11 mouse cellular contexts compared by ENCODE assay signal in genomic region chr3:146136422-146136821, GRCm38 (mm10). TPM values are rescaled to one million over a fixed set of nuclear protein-coding genes. Genes with fewer than 3 reads are reported as not detected.
DNase-seq lines count a peak whose midpoint lies in the region; ATAC-seq and TF ChIP-seq lines count a peak whose summit lies in the region.
"Had no signal": no experiment of that assay in that cellular context is flagged by ENCODE, and none has a peak within 500 bp of the region (broad histone marks: within the 10 kb centered on the region; RNA-seq: fewer than 3 reads in every experiment).

No protein-coding gene starts in this region.

- H3K4me2 ChIP-seq in heart, postnatal 0 days (ENCODE audit: low read depth, low read length) = no peak overlapping the region
- H3K4me2 ChIP-seq: limb, embryonic 15.5 days had no signal

- H3K9me3 ChIP-seq in heart, postnatal 0 days (replicated peaks; ENCODE audit: control insufficient read depth, low read length) = no peaks in the 10 kb centered on the region
- H3K9me3 ChIP-seq: limb, embryonic 15.5 days had no signal

- no peak overlapping the region for H3K27ac ChIP-seq in heart, postnatal 0 days (ENCODE audit: low read depth)
- H3K27ac ChIP-seq: limb, embryonic 15.5 days had no signal

- no peak overlapping the region for H3K9ac ChIP-seq in heart, postnatal 0 days (replicated peaks; ENCODE audit: low read depth, low read length)
- H3K9ac ChIP-seq: limb, embryonic 15.5 days had no signal

- DNase-seq in heart, postnatal 0 days (ENCODE audit: low spot score) = no peak
- no peak for DNase-seq in heart, adult 18-20 months
- peak; percentile 32 for DNase-seq in retina, postnatal 1 day
- DNase-seq in retina, embryonic 14.5 days (ENCODE audit: low spot score) = no peak
- peak; percentile 58 for DNase-seq in splenic B cell, adult 2 months (ENCODE audit: low read depth, low spot score)
- DNase-seq in MN1 (ENCODE audit: low spot score) = no peak

- 24% methylated on average over 10 of the region's 10 CpGs for WGBS in heart, postnatal 0 days

- no peak for TF ChIP-seq EP300 in heart, postnatal 0 days (IDR thresholded peaks at IDR 0.05; ENCODE audit: low read depth)

- H3K4me1 ChIP-seq in heart, postnatal 0 days (ENCODE audit: control insufficient read depth, insufficient read depth) = no peaks in the 10 kb centered on the region
- H3K4me1 ChIP-seq: limb, embryonic 15.5 days had no signal

- ATAC-seq in heart, postnatal 0 days (ENCODE audit: insufficient read depth, low read depth) = peak; percentile 39; the same call in 1 of the 2 replicates
- peak; percentile 62; the same call in 1 of the 2 replicates for ATAC-seq in common myeloid progenitor, adult 5-6 weeks (replicated peaks; ENCODE audit: low read depth, poor library complexity, severe bottlenecking)
- ATAC-seq: forebrain, embryonic 16.5 days had no signal

- TF ChIP-seq CTCF in heart, postnatal 0 days (IDR thresholded peaks at IDR 0.05; ENCODE audit: low read depth) = peak; percentile 49

- H3K27me3 ChIP-seq in heart, postnatal 0 days (ENCODE audit: control insufficient read depth, insufficient read depth, low read length) = no peaks in the 10 kb centered on the region
- no peaks in the 10 kb centered on the region for H3K27me3 ChIP-seq in splenic B cell, adult 2 months (ENCODE audit: control insufficient read depth, insufficient read depth, low read length, poor library complexity, severe bottlenecking)
- H3K27me3 ChIP-seq: limb, embryonic 15.5 days had no signal

- H3K36me3 ChIP-seq in heart, postnatal 0 days (replicated peaks; ENCODE audit: control insufficient read depth, insufficient read depth, low read length) = no peaks in the 10 kb centered on the region
- H3K36me3 ChIP-seq in splenic B cell, adult 2 months (ENCODE audit: control insufficient read depth, insufficient read depth, low read length, poor library complexity, severe bottlenecking) = no peaks in the 10 kb centered on the region; the same call in 1 of the 2 replicates
- H3K36me3 ChIP-seq: limb, embryonic 15.5 days had no signal

- H3K4me3 ChIP-seq in heart, postnatal 0 days (ENCODE audit: low read depth, low read length) = no peak overlapping the region
- H3K4me3 ChIP-seq: limb, embryonic 15.5 days had no signal

RNA-seq across cellular contexts. Expression of gene Mcoln2, which starts 13.2 kb away (rescaled TPM):
- total RNA-seq in heart, postnatal 0 days (2014; rRNA removed; ENCODE audit: low replicate concordance) = not detected in 2 replicates
- 0.14 and 0.21 TPM in 2 replicates for polyA plus RNA-seq in heart, postnatal 0 days (2015; fragmentation: Nextera tagmentation; extraction: Ambion mirVana)
- under 1 TPM in 1 of 2 experiments, not detected in 1; 0.57 TPM for total RNA-seq in heart, adult 18-20 months (2021)
- 8.2 and 11.1 TPM in 2 replicates for total RNA-seq in common myeloid progenitor, adult 5-6 weeks (2017)
- polyA plus RNA-seq: forebrain, embryonic 16.5 days had no signal

RNA-seq across cellular contexts. Expression of gene Mcoln3, which starts 19.2 kb away (rescaled TPM):
- total RNA-seq in heart, postnatal 0 days (2014; rRNA removed; ENCODE audit: low replicate concordance) = 0.04 TPM in 1 of 2 replicates, not detected in the other
- polyA plus RNA-seq in heart, postnatal 0 days (2015; fragmentation: Nextera tagmentation; extraction: Ambion mirVana) = 0.19 and 0.20 TPM in 2 replicates
- under 1 TPM in 1 of 2 experiments, not detected in 1; 0.41 TPM for total RNA-seq in heart, adult 18-20 months (2021)
- total RNA-seq in common myeloid progenitor, adult 5-6 weeks (2017) = 0.18 and 3.4 TPM in 2 replicates

RNA-seq across cellular contexts. Expression of gene Wdr63, which starts 28.5 kb away (rescaled TPM):
- total RNA-seq in heart, postnatal 0 days (2014; rRNA removed; ENCODE audit: low replicate concordance) = not detected in 2 replicates
- polyA plus RNA-seq in heart, postnatal 0 days (2015; fragmentation: Nextera tagmentation; extraction: Ambion mirVana) = 0.12 TPM in 1 of 2 replicates, not detected in the other
- total RNA-seq in heart, adult 18-20 months (2021) = under 1 TPM in 1 of 2 experiments, not detected in 1; 0.57 TPM
- not detected in 2 replicates for total RNA-seq in common myeloid progenitor, adult 5-6 weeks (2017)
- polyA plus RNA-seq: intestine, embryonic 14.5 days; limb, embryonic 15.5 days; neural tube, embryonic 11.5 days had no signal

Comparison
In these comparisons a context has a peak if more than half of its experiments do, and no peak if none do; other contexts are left out.
1. DNase-seq: peak in retina, postnatal 1 day (single experiment) and splenic B cell, adult 2 months (single experiment); none in heart, postnatal 0 days (single experiment), heart, adult 18-20 months (0 of 2), retina, embryonic 14.5 days (single experiment) and MN1 (single experiment).